Mouse (Mus musculus) midbrain, embryonic 12.5 days (tissue): ENCODE results near the gene Capzb. TPM values are rescaled to one million over a fixed set of nuclear protein-coding genes. Genes with fewer than 3 reads are reported as not detected.

Experiments used
- ATAC-seq: fragments of 200-750 bp; cut with Nextera tagmentation; 2 replicates; pipeline ENCODE4 v1.8.0; 2017; ENCODE audit warnings: low read depth, moderate TSS enrichment, moderate library complexity; ENCODE audit not compliant: low FRiP score
- H3K27ac ChIP-seq: fragments of 300-500 bp; sonication (generic); replicated peaks from 2 replicates; pipeline ENCODE4 v1.5.1; 2016; ENCODE audit warnings: mild to moderate bottlenecking
- H3K27me3 ChIP-seq: fragments of 300-500 bp; sonication (generic); 2 replicates; pipeline ENCODE4 v1.6.1; 2016; ENCODE audit warnings: mild to moderate bottlenecking
- H3K36me3 ChIP-seq: fragments of 300-500 bp; sonication (generic); 2 replicates; pipeline ENCODE4 v1.6.1; 2016
- H3K4me1 ChIP-seq: fragments of 300-500 bp; sonication (generic); 2 replicates; pipeline ENCODE4 v1.6.1; 2016
- H3K4me2 ChIP-seq: fragments of 300-500 bp; sonication (generic); replicated peaks from 2 replicates; pipeline ENCODE4 v1.6.1; 2016; ENCODE audit warnings: mild to moderate bottlenecking, moderate library complexity
- H3K4me3 ChIP-seq: fragments of 300-500 bp; sonication (generic); 2 replicates; pipeline ENCODE4 v1.5.1; 2016; ENCODE audit warnings: mild to moderate bottlenecking
- H3K9ac ChIP-seq: fragments of 300-500 bp; sonication (generic); replicated peaks from 2 replicates; pipeline ENCODE4 v1.6.1; 2016; ENCODE audit warnings: mild to moderate bottlenecking, moderate library complexity
- H3K9me3 ChIP-seq: fragments of 300-500 bp; sonication (generic); 2 replicates; pipeline ENCODE4 v1.6.1; 2016; ENCODE audit warnings: mild to moderate bottlenecking
- WGBS: fragments of 180-500 bp; shearing (Covaris S2); methylation state at CpG from one replicate; pipeline ENCODE4 v1.1.7; 2016; 5-methylcytosine and 5-hydroxymethylcytosine counted together
- polyA plus RNA-seq: library from polyadenylated mRNA; unstranded; fragments of >200 nt; fragmentation: Nextera tagmentation; extraction: Ambion mirVana; gene quantifications from 2 replicates; pipeline ENCODE4 v1.2.1, GENCODE M21; 2016

Capzb gene
- polyA plus RNA-seq, 1 experiment from 2014 or later: 337 TPM

GRCm38 (mm10) chr4:139218539-139218938, 25.8 kb downstream of the Capzb start:
- ATAC-seq: no peak
- Histone ChIP-seq H3K27me3 (no peaks in the 10 kb centered on the region), H3K27ac (no peak overlapping the region), H3K9ac (no peak overlapping the region), H3K4me3 (no peak overlapping the region), H3K4me2 (no peak overlapping the region), H3K9me3 (no peaks in the 10 kb centered on the region), H3K4me1 (0 out of 2 replicates have a peak, but pooled peaks cover 5% of the 10 kb centered on the region), H3K36me3 (peaks cover 6% of the 10 kb centered on the region; the same call in 1 of the 2 replicates)
- WGBS: 79% methylated on average over 3 of the region's 3 CpGs

DNA sequence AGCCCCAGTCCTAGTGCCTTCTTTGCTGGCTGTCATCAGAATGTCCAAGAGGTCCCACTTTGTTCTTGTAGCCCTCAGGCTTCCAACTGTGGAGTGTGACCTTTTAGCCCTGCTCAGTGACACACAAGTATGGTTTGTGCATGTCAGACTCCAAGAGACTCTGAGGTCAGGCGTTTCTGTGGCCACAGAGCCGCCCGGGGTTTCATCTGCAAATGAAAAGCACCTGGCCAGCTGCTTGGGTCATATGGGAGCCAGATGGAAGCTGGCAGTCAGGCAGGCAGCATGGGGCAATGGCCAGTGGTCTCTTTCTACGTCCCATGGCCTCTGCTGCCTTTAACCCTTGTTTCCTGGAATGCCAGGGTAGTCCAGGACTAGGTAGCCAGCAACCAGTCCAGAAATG, 27.0 kb downstream of the Capzb start:
- Histone ChIP-seq H3K9ac (no peak overlapping the region), H3K4me3 (no peak overlapping the region), H3K36me3 (peaks cover 6% of the 10 kb centered on the region; the same call in 1 of the 2 replicates), H3K27me3 (no peaks in the 10 kb centered on the region), H3K4me2 (no peak overlapping the region), H3K4me1 (0 out of 2 replicates have a peak, but pooled peaks cover 5% of the 10 kb centered on the region), H3K27ac (no peak overlapping the region), H3K9me3 (no peaks in the 10 kb centered on the region)
- WGBS: 66% methylated on average over 4 of the region's 4 CpGs
- ATAC-seq: no peak

DNA sequence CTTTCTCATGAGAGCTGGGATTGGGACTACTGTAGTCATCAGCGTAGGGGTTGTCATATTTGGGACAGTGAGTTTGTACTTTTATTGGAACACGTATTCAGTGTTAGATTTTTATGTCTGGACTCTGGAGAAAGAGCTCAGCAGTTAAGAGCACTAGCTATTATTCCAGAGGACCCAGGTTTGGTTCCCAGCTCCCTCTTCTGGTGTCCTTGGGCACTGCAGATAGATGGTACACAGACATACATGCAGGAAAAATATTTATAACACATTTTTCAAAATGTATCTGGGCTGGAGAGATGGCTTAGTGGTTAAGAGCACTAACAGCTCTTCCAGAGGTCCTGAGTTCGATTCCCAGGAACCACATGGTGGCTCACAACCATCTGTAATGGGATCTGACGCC, 28.3 kb downstream of the Capzb start:
- Histone ChIP-seq H3K4me3 (no peak overlapping the region), H3K4me2 (no peak overlapping the region), H3K4me1 (peaks cover 9% of the 10 kb centered on the region; the same call in 1 of the 2 replicates), H3K27me3 (no peaks in the 10 kb centered on the region), H3K27ac (no peak overlapping the region), H3K9ac (no peak overlapping the region), H3K9me3 (no peaks in the 10 kb centered on the region), H3K36me3 (peaks cover 6% of the 10 kb centered on the region; the same call in 1 of the 2 replicates)
- WGBS: 93% methylated on average over 4 of the region's 4 CpGs
- no peak for ATAC-seq

DNA sequence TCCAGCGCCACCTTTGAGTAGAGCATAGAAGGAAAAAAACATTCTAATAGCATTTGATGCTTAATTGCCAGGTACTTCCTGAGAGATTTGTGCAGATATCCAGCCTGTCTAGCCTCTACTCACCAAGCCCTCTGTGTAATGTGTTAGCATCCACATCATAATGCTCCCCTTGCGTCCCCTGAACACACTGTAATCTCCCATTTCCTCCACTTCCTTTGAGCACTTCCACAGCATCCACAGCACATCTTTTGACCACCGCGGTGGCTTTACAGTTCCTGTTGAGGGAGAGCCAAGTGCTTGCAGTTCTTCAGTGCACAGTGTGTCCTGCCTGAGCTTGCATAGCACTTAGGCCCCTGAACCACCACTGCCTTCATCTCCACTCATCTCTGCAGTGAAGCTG, 29.1 kb downstream of the Capzb start:
- no peak overlapping the region for H3K9ac ChIP-seq
- no peak overlapping the region for H3K27ac ChIP-seq
- H3K4me1 ChIP-seq: peaks cover 9% of the 10 kb centered on the region; the same call in 1 of the 2 replicates
- ATAC-seq: no peak
- H3K36me3 ChIP-seq: peaks cover 12% of the 10 kb centered on the region; the same call in 1 of the 2 replicates
- WGBS: 90% methylated on average over 4 of the region's 4 CpGs
- no peak overlapping the region for H3K4me2 ChIP-seq
- H3K27me3 ChIP-seq: no peaks in the 10 kb centered on the region
- no peaks in the 10 kb centered on the region for H3K9me3 ChIP-seq
- H3K4me3 ChIP-seq: no peak overlapping the region

- H3K4me2 ChIP-seq: no peak overlapping the region
- peaks cover 6% of the 10 kb centered on the region; the same call in 1 of the 2 replicates for H3K4me1 ChIP-seq
- H3K9me3 ChIP-seq: no peaks in the 10 kb centered on the region
- 85% methylated on average over 5 of the region's 5 CpGs for WGBS
- no peak overlapping the region for H3K9ac ChIP-seq
- no peak overlapping the region for H3K27ac ChIP-seq
- no peak overlapping the region for H3K4me3 ChIP-seq
- 0 out of 2 replicates have a peak, but pooled peaks cover 6% of the 10 kb centered on the region for H3K36me3 ChIP-seq
- no peaks in the 10 kb centered on the region for H3K27me3 ChIP-seq
- no peak for ATAC-seq
Observed at GRCm38 (mm10) chr4:139225115-139225514, 32.4 kb downstream of the Capzb start.

DNA sequence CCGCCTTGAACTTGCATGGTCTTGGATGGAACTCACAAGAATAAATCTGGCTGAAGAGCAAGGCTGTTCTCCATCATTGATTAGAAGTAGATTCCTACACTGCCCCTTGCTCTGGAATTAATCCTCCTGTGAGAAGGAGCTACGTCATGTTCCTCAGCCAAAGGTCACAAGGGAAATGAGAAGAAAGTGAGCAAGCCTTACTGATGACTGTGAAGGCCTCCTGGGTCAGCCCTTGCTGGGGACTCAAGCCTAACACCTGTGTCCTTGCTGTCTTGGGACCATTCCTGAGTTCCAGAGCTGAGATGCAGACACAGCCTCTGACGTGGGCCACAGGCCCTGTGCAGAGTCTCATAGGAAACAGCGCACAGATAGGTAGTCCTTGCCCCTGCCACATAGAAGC, 33.2 kb downstream of the Capzb start:
- Histone ChIP-seq H3K9ac (no peak overlapping the region), H3K27me3 (no peaks in the 10 kb centered on the region), H3K36me3 (0 out of 2 replicates have a peak, but pooled peaks cover 6% of the 10 kb centered on the region), H3K9me3 (no peaks in the 10 kb centered on the region), H3K4me2 (no peak overlapping the region), H3K4me3 (no peak overlapping the region), H3K27ac (no peak overlapping the region), H3K4me1 (peaks cover 15% of the 10 kb centered on the region; the same call in 1 of the 2 replicates)
- 85% methylated on average over 4 of the region's 4 CpGs for WGBS
- no peak for ATAC-seq

DNA sequence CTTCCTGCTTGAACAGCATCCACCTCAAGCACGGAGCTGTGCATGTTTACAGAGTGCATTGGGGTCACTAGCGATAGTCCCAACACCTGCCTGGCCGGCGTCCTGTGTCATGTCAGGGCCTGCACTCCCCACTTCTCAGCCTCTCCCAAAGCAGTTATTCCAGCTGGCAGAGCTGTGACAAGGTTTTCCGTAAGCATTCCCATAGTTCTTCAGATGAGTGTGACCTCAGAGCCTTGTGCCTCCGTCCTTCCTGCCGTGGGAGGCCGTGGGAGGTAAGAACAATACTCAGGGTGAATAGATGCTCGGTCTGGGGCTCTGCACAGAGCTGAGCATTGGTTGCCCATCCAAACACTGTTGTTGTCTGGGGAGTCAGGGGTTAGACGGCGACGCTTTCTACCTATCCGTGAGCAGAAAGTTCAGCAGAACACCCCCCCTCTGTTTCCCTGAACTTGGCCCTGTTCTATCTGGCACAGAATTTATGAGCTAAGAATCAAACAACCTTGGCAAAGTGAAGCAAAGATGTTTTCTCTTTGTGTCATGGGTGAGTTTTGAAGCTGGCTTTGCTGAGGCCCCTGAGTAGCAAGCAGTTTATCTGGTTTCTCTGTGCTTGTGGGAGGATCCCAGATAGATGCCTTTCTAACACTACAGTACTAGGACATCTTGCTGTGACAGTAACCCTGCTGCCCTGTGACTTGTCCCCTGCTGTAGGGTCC, 34.0 kb downstream of the Capzb start:
- Histone ChIP-seq H3K4me1 (peaks cover 20% of the 10 kb centered on the region), H3K27ac (no peak overlapping the region), H3K36me3 (0 out of 2 replicates have a peak, but pooled peaks cover 6% of the 10 kb centered on the region), H3K27me3 (no peaks in the 10 kb centered on the region), H3K4me2 (no peak overlapping the region), H3K4me3 (no peak overlapping the region), H3K9me3 (no peaks in the 10 kb centered on the region), H3K9ac (no peak overlapping the region)
- WGBS: 87% methylated on average over 13 of the region's 13 CpGs
- ATAC-seq: no peak

GRCm38 (mm10) chr4:139227923-139228322, 35.2 kb downstream of the Capzb start:
- H3K4me1 ChIP-seq: peaks cover 29% of the 10 kb centered on the region
- WGBS: 90% methylated on average over 7 of the region's 7 CpGs

GRCm38 (mm10) chr4:139229271-139229670, 36.6 kb downstream of the Capzb start:
- Histone ChIP-seq H3K9ac (no peak overlapping the region), H3K4me3 (no peak overlapping the region), H3K4me2 (no peak overlapping the region), H3K27me3 (no peaks in the 10 kb centered on the region), H3K27ac (no peak overlapping the region), H3K9me3 (no peaks in the 10 kb centered on the region), H3K4me1 (peaks cover 35% of the 10 kb centered on the region), H3K36me3 (0 out of 2 replicates have a peak, but pooled peaks cover 6% of the 10 kb centered on the region)
- WGBS: 93% methylated on average over 5 of the region's 5 CpGs
- no peak for ATAC-seq

More at GRCm38 (mm10) chr4:139227923-139228322, 35.2 kb downstream of the Capzb start:
- Histone ChIP-seq H3K9ac (no peak overlapping the region), H3K27me3 (no peaks in the 10 kb centered on the region), H3K27ac (no peak overlapping the region), H3K4me3 (no peak overlapping the region), H3K36me3 (0 out of 2 replicates have a peak, but pooled peaks cover 6% of the 10 kb centered on the region), H3K9me3 (no peaks in the 10 kb centered on the region), H3K4me2 (no peak overlapping the region)
- no peak for ATAC-seq

DNA sequence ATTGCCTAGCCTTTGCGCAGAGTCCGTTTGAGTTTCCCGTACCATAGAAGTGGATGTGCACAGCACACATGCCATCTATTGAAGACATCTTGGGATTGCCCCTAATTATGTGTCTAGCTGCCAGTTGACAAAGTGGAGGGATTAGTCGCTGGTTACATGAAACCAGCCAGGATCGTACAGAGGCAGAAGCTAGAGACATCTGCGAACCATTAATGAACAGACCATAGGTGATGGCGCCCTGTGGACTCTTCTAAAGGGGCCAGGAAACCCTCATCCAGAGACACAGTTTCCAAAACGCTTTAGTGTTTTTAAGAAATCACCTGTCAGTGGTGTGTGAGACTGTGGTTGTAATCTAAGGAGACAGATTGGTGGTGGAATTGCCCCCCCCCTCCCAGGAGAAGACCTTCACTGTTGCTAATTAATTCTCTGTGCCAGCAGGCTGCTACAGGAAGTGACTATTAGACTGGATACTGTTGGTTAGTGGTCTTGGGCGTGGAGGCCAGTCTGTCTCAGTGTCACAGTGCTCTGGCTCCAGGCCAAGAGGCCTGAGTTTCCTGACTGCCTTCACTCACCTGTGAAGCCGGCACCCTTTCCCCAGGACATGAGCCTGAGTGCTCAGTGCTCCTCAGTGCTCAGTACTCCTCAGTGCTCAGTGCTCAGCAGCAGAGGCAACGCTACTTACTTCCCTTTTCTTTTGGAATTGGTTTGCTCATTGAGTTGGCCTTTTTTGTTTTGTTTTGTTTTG, 37.8 kb downstream of the Capzb start:
- Histone ChIP-seq H3K27ac (no peak overlapping the region), H3K9me3 (no peaks in the 10 kb centered on the region), H3K27me3 (no peaks in the 10 kb centered on the region), H3K36me3 (0 out of 2 replicates have a peak, but pooled peaks cover 6% of the 10 kb centered on the region), H3K9ac (no peak overlapping the region), H3K4me1 (peaks cover 32% of the 10 kb centered on the region), H3K4me3 (no peak overlapping the region), H3K4me2 (no peak overlapping the region)
- 74% methylated on average over 11 of the region's 11 CpGs for WGBS
- ATAC-seq: no peak

- Histone ChIP-seq H3K4me2 (no peak overlapping the region), H3K9ac (no peak overlapping the region), H3K4me1 (peaks cover 32% of the 10 kb centered on the region), H3K27me3 (no peaks in the 10 kb centered on the region), H3K36me3 (0 out of 2 replicates have a peak, but pooled peaks cover 6% of the 10 kb centered on the region), H3K4me3 (no peak overlapping the region), H3K9me3 (no peaks in the 10 kb centered on the region), H3K27ac (no peak overlapping the region)
- ATAC-seq: no peak
- 86% methylated on average over 8 of the region's 8 CpGs for WGBS
Observed at GRCm38 (mm10) chr4:139231163-139231562, 38.5 kb downstream of the Capzb start.
